In genomic region chr14:36799820-36800219, GRCm38 (mm10) we compare ENCODE assay signal across 14 mouse cellular contexts.
DNase-seq lines count a peak whose midpoint lies in the region.
"Had no signal": no experiment of that assay in that cellular context is flagged by ENCODE, and none has a peak within 500 bp of the region (broad histone marks: within the 10 kb centered on the region; RNA-seq: fewer than 3 reads in every experiment).

No protein-coding gene starts in this region.

- DNase-seq in adrenal gland, adult (ENCODE audit: inconsistent age in 2 of 2, low spot score in 1 of 2) = peak; percentile 7 to 53
- no peak for DNase-seq in adrenal gland, adult 18-20 months (ENCODE audit: low spot score in 2 of 2)
- DNase-seq in 3134 (ENCODE audit: extremely low read depth, insufficient read length, low spot score) = peak; percentile 73
- peak; percentile 47 for DNase-seq in Muller cell, postnatal 12 days (ENCODE audit: inconsistent ontology term)
- DNase-seq in adipocyte (ENCODE audit: low spot score) = no peak
- no peak for DNase-seq in cerebellum, adult 8-10 months
- DNase-seq: adrenal gland, adult 8-10 months; cerebellum, adult 18-20 months; cerebellum, adult 9-11 months; cerebellum, postnatal 25 days; forebrain, postnatal 0 days; gastrocnemius, adult 2 months; gastrocnemius, postnatal 14 days; heart, adult 11 months had no signal

Comparison
In these comparisons a context has a peak if more than half of its experiments do, and no peak if none do; other contexts are left out.
1. DNase-seq: peak in adrenal gland, adult (2 of 2), 3134 (single experiment) and Muller cell, postnatal 12 days (single experiment); none in adrenal gland, adult 18-20 months (0 of 2), adipocyte (single experiment) and cerebellum, adult 8-10 months (single experiment).